14 mouse cellular contexts compared by ENCODE assay signal in genomic region chr2:152153361-152153760, GRCm38 (mm10). TPM values are rescaled to one million over a fixed set of nuclear protein-coding genes. Genes with fewer than 3 reads are reported as not detected.
"Had no signal": no experiment of that assay in that cellular context is flagged by ENCODE, and none has a peak within 500 bp of the region (broad histone marks: within the 10 kb centered on the region; RNA-seq: fewer than 3 reads in every experiment).

No protein-coding gene starts in this region.

- ATAC-seq: midbrain, embryonic 15.5 days had no signal

- H3K9ac ChIP-seq: limb, embryonic 13.5 days; liver, embryonic 14.5 days; midbrain, embryonic 15.5 days had no signal

- H3K27me3 ChIP-seq: limb, embryonic 13.5 days; midbrain, embryonic 15.5 days had no signal

- H3K4me1 ChIP-seq: midbrain, embryonic 15.5 days had no signal

- H3K4me3 ChIP-seq: layer of hippocampus, adult 2 months; limb, embryonic 13.5 days; midbrain, embryonic 15.5 days had no signal

- H3K9me3 ChIP-seq: limb, embryonic 13.5 days; midbrain, embryonic 15.5 days had no signal

- H3K36me3 ChIP-seq: limb, embryonic 13.5 days; midbrain, embryonic 15.5 days had no signal

- DNase-seq: kidney, adult 8-10 months; kidney, postnatal 10 days; kidney, postnatal 4 days; lung, adult 18-20 months; retina, postnatal 1 day; right cerebral cortex, postnatal 4 days; spleen, adult 18-20 months; thymus, adult 18-20 months; thymus, postnatal 25 days had no signal

- H3K4me2 ChIP-seq: limb, embryonic 13.5 days; midbrain, embryonic 15.5 days had no signal

- H3K27ac ChIP-seq: layer of hippocampus, adult 2 months; limb, embryonic 13.5 days; liver, embryonic 14.5 days; midbrain, embryonic 15.5 days had no signal

RNA-seq across cellular contexts. Expression of gene Tcf15, which starts 10.0 kb away (rescaled TPM):
- polyA plus RNA-seq: liver, adult 2 months had no signal
